Mouse (Mus musculus): ENCODE results near the gene Cdh22. TPM values are rescaled to one million over a fixed set of nuclear protein-coding genes. Genes with fewer than 3 reads are reported as not detected.

Cdh22 gene
- polyA plus RNA-seq, 1 experiment from 2014 or later, result 9.0 TPM

GRCm38 (mm10) chr2:165220347-165220945 is 14.2 kb downstream of the Cdh22 start:
- peaks cover 14% of the 10 kb centered on the region; the same call in 1 of the 2 replicates for H3K4me1 ChIP-seq (ENCODE audit: control insufficient read depth, insufficient read depth, low read length)
- no peak overlapping the region for H3K9ac ChIP-seq (replicated peaks; ENCODE audit: low read depth, low read length)
- no peak for ATAC-seq (ENCODE audit: low read depth)
- H3K9me3 ChIP-seq (ENCODE audit: control insufficient read depth, low read length), result no peaks in the 10 kb centered on the region
- H3K4me2 ChIP-seq (ENCODE audit: low read depth, low read length), result no peak overlapping the region
- WGBS, result 50% methylated on average over 8 of the region's 8 CpGs
- no peak overlapping the region for H3K4me3 ChIP-seq (ENCODE audit: low read depth, low read length)
- H3K27me3 ChIP-seq (ENCODE audit: control insufficient read depth, insufficient read depth, low read length), result peaks cover 12% of the 10 kb centered on the region
- H3K36me3 ChIP-seq (ENCODE audit: control insufficient read depth, insufficient read depth, low read length), result no peaks in the 10 kb centered on the region
- H3K27ac ChIP-seq (ENCODE audit: low read depth, low read length), result no peak overlapping the region

GRCm38 (mm10) chr2:165218954-165219353 is 15.7 kb downstream of the Cdh22 start:
- no peak overlapping the region for H3K27ac ChIP-seq (ENCODE audit: low read depth, low read length)
- no peaks in the 10 kb centered on the region for H3K9me3 ChIP-seq (ENCODE audit: control insufficient read depth, low read length)
- H3K27me3 ChIP-seq (ENCODE audit: control insufficient read depth, insufficient read depth, low read length), result peaks cover 5% of the 10 kb centered on the region; the same call in 1 of the 2 replicates
- no peaks in the 10 kb centered on the region for H3K36me3 ChIP-seq (ENCODE audit: control insufficient read depth, insufficient read depth, low read length)
- WGBS, result 67% methylated on average over 8 of the region's 8 CpGs
- no peak overlapping the region for H3K9ac ChIP-seq (replicated peaks; ENCODE audit: low read depth, low read length)
- peaks cover 23% of the 10 kb centered on the region for H3K4me1 ChIP-seq (ENCODE audit: control insufficient read depth, insufficient read depth, low read length)
- no peak for ATAC-seq (ENCODE audit: low read depth)
- H3K4me3 ChIP-seq (ENCODE audit: low read depth, low read length), result no peak overlapping the region
- H3K4me2 ChIP-seq (ENCODE audit: low read depth, low read length), result no peak overlapping the region

GRCm38 (mm10) chr2:165217361-165218149 is 17.1 kb downstream of the Cdh22 start:
- Histone ChIP-seq H3K4me3 (ENCODE audit: low read depth, low read length) (no peak overlapping the region), H3K9me3 (ENCODE audit: control insufficient read depth, low read length) (no peaks in the 10 kb centered on the region), H3K9ac (replicated peaks; ENCODE audit: low read depth, low read length) (no peak overlapping the region), H3K36me3 (ENCODE audit: control insufficient read depth, insufficient read depth, low read length) (no peaks in the 10 kb centered on the region), H3K4me1 (ENCODE audit: control insufficient read depth, insufficient read depth, low read length) (peaks cover 21% of the 10 kb centered on the region), H3K27ac (ENCODE audit: low read depth, low read length) (no peak overlapping the region), H3K4me2 (ENCODE audit: low read depth, low read length) (no peak overlapping the region), H3K27me3 (ENCODE audit: control insufficient read depth, insufficient read depth, low read length) (peaks cover 8% of the 10 kb centered on the region; the same call in 1 of the 2 replicates)
- no peak for ATAC-seq (ENCODE audit: low read depth)
- 90% methylated on average over 16 of the region's 16 CpGs for WGBS

GRCm38 (mm10) chr2:165215103-165215951 is 19.3 kb downstream of the Cdh22 start:
- peaks cover 38% of the 10 kb centered on the region for H3K4me1 ChIP-seq (ENCODE audit: control insufficient read depth, insufficient read depth, low read length)
- no peaks in the 10 kb centered on the region for H3K9me3 ChIP-seq (ENCODE audit: control insufficient read depth, low read length)
- 2% methylated on average over 39 of the region's 39 CpGs for WGBS
- peak; percentile 81 for ATAC-seq (ENCODE audit: low read depth)
- no peak overlapping the region for H3K9ac ChIP-seq (replicated peaks; ENCODE audit: low read depth, low read length)
- peaks cover 8% of the 10 kb centered on the region; the same call in 1 of the 2 replicates for H3K27me3 ChIP-seq (ENCODE audit: control insufficient read depth, insufficient read depth, low read length)
- peak overlapping the region; percentile 30 for H3K4me2 ChIP-seq (ENCODE audit: low read depth, low read length)
- 0 out of 2 replicates have a peak overlapping the region, but pooled peaks have one; percentile 4 for H3K27ac ChIP-seq (ENCODE audit: low read depth, low read length)
- no peaks in the 10 kb centered on the region for H3K36me3 ChIP-seq (ENCODE audit: control insufficient read depth, insufficient read depth, low read length)
- no peak overlapping the region for H3K4me3 ChIP-seq (ENCODE audit: low read depth, low read length)

GRCm38 (mm10) chr2:165211426-165212079 is 23.1 kb downstream of the Cdh22 start:
- ATAC-seq (ENCODE audit: low read depth), result no peak
- 2% methylated on average over 20 of the region's 20 CpGs for WGBS
- peaks cover 8% of the 10 kb centered on the region; the same call in 1 of the 2 replicates for H3K27me3 ChIP-seq (ENCODE audit: control insufficient read depth, insufficient read depth, low read length)
- H3K4me3 ChIP-seq (ENCODE audit: low read depth, low read length), result no peak overlapping the region
- H3K36me3 ChIP-seq (ENCODE audit: control insufficient read depth, insufficient read depth, low read length), result no peaks in the 10 kb centered on the region
- 0 out of 2 replicates have a peak overlapping the region, but pooled peaks have one; percentile 48 for H3K27ac ChIP-seq (ENCODE audit: low read depth, low read length)
- peak overlapping the region; percentile 25; the same call in 1 of the 2 replicates for H3K4me2 ChIP-seq (ENCODE audit: low read depth, low read length)
- H3K9ac ChIP-seq (replicated peaks; ENCODE audit: low read depth, low read length), result no peak overlapping the region
- no peaks in the 10 kb centered on the region for H3K9me3 ChIP-seq (ENCODE audit: control insufficient read depth, low read length)
- H3K4me1 ChIP-seq (ENCODE audit: control insufficient read depth, insufficient read depth, low read length), result peaks cover 38% of the 10 kb centered on the region

GRCm38 (mm10) chr2:165210948-165211347 is 23.7 kb downstream of the Cdh22 start:
- H3K4me1 ChIP-seq (ENCODE audit: control insufficient read depth, insufficient read depth, low read length), result peaks cover 36% of the 10 kb centered on the region
- WGBS, result 0% methylated on average over 15 of the region's 15 CpGs
- H3K4me3 ChIP-seq (ENCODE audit: low read depth, low read length), result no peak overlapping the region

GRCm38 (mm10) chr2:165207689-165208088 is 27.0 kb downstream of the Cdh22 start:
- ATAC-seq (ENCODE audit: low read depth), result no peak
- Histone ChIP-seq H3K4me3 (ENCODE audit: low read depth, low read length) (no peak overlapping the region), H3K27me3 (ENCODE audit: control insufficient read depth, insufficient read depth, low read length) (peaks cover 4% of the 10 kb centered on the region), H3K27ac (ENCODE audit: low read depth, low read length) (no peak overlapping the region), H3K4me2 (ENCODE audit: low read depth, low read length) (no peak overlapping the region), H3K4me1 (ENCODE audit: control insufficient read depth, insufficient read depth, low read length) (peaks cover 36% of the 10 kb centered on the region), H3K9ac (replicated peaks; ENCODE audit: low read depth, low read length) (no peak overlapping the region), H3K36me3 (ENCODE audit: control insufficient read depth, insufficient read depth, low read length) (no peaks in the 10 kb centered on the region), H3K9me3 (ENCODE audit: control insufficient read depth, low read length) (no peaks in the 10 kb centered on the region)
- WGBS, result 64% methylated on average over 11 of the region's 11 CpGs

More at GRCm38 (mm10) chr2:165210948-165211347, 23.7 kb downstream of the Cdh22 start:
- H3K27ac ChIP-seq (ENCODE audit: low read depth, low read length), result no peak overlapping the region
- H3K36me3 ChIP-seq (ENCODE audit: control insufficient read depth, insufficient read depth, low read length), result no peaks in the 10 kb centered on the region
- ATAC-seq (ENCODE audit: low read depth), result no peak
- H3K9ac ChIP-seq (replicated peaks; ENCODE audit: low read depth, low read length), result no peak overlapping the region
- peak overlapping the region; percentile 23; the same call in 1 of the 2 replicates for H3K4me2 ChIP-seq (ENCODE audit: low read depth, low read length)
- H3K9me3 ChIP-seq (ENCODE audit: control insufficient read depth, low read length), result no peaks in the 10 kb centered on the region
- H3K27me3 ChIP-seq (ENCODE audit: control insufficient read depth, insufficient read depth, low read length), result peaks cover 8% of the 10 kb centered on the region; the same call in 1 of the 2 replicates

- Histone ChIP-seq H3K27me3 (ENCODE audit: control insufficient read depth, insufficient read depth, low read length) (peaks cover 4% of the 10 kb centered on the region; the same call in 1 of the 2 replicates), H3K27ac (ENCODE audit: low read depth, low read length) (no peak overlapping the region), H3K36me3 (ENCODE audit: control insufficient read depth, insufficient read depth, low read length) (no peaks in the 10 kb centered on the region), H3K4me2 (ENCODE audit: low read depth, low read length) (no peak overlapping the region), H3K9ac (replicated peaks; ENCODE audit: low read depth, low read length) (no peak overlapping the region), H3K4me1 (ENCODE audit: control insufficient read depth, insufficient read depth, low read length) (peaks cover 39% of the 10 kb centered on the region), H3K4me3 (ENCODE audit: low read depth, low read length) (no peak overlapping the region), H3K9me3 (ENCODE audit: control insufficient read depth, low read length) (no peaks in the 10 kb centered on the region)
- 84% methylated on average over 4 of the region's 4 CpGs for WGBS
- ATAC-seq (ENCODE audit: low read depth), result no peak
These were observed 27.6 kb downstream of the Cdh22 start for GRCm38 (mm10) chr2:165207086-165207485.
